In the genomic region with DNA sequence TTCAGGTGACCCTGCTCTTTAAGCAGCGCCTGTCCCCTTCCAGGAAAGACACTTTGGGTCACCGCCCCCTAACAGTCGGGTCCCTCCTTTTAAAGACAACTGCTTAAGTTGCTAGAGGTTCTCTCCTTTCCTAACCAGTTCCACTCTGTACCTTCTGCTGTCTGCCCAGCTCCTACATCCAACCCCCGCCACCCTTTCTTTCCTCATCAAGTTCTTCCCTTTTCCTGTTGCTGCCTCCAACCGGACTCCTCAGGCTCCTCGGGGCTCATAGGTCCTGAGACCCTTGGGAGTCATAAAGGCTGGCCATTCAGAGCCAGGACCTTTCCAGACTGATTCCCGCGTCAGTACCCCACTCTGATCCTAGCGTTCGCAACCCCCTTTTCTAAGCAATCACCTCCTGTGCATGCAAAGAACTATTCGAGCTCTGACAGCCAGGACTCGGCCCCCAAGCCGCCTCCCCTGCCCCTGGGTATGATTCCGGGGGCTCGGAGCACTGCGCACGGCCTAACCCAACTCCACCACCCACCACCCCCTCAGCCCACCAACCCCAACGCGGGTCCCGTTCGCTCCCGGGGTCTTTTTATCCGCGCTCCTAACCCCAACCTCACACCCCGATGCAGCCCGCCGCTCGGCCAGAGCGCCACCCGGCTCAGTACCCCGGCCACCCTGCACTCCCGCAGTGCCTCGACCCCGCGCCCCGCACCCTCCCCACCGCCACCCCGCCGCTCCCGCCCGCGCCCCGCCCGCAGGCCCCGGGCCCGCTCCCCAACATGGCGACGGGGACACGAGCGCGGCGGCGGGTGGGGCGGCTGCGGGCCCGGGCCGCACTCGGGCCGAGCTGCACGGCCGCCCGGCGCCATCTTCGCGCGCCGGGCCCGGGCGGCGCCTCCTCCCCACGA, we compare ENCODE assay signal across 8 mouse cellular contexts. TPM values are rescaled to one million over a fixed set of nuclear protein-coding genes. Genes with fewer than 3 reads are reported as not detected.
DNase-seq lines count a peak whose midpoint lies in the region; ATAC-seq and TF ChIP-seq lines count a peak whose summit lies in the region.

No protein-coding gene starts in this region.

- H3K4me3 ChIP-seq in gastrocnemius, adult 2 months: peak overlapping the region; percentile 93
- peak overlapping the region; percentile 92 for H3K4me3 ChIP-seq in hindbrain, embryonic 15.5 days

- H3K9ac ChIP-seq in hindbrain, embryonic 15.5 days: peak overlapping the region; percentile 99

- H3K9me3 ChIP-seq in hindbrain, embryonic 15.5 days: no peaks in the 10 kb centered on the region

- peak; percentile 24; the same call in 1 of the 2 replicates for ATAC-seq in frontal cortex, adult (ENCODE audit: low TSS enrichment)
- peak; percentile 67 for ATAC-seq in hindbrain, embryonic 15.5 days (ENCODE audit: low FRiP score, low read depth)
- peak; percentile 20; the same call in 1 of the 2 replicates for ATAC-seq in megakaryocyte-erythroid progenitor cell, adult 5-6 weeks (replicated peaks; ENCODE audit: low FRiP score, low TSS enrichment, poor library complexity, severe bottlenecking)

- no peak for DNase-seq in frontal cortex, postnatal 25 days (ENCODE audit: low spot score in 2 of 2)
- peak; percentile 54 to 75 for DNase-seq in cerebellum, postnatal 25 days
- peak; percentile 74 for DNase-seq in gastrocnemius, adult 2 months
- DNase-seq in left cerebral cortex, postnatal 36 days (ENCODE audit: low spot score in 2 of 2): peak; percentile 37 to 41
- DNase-seq in right cerebral cortex, postnatal 4 days: peak; percentile 53

- peak overlapping the region; percentile 89 for H3K27ac ChIP-seq in gastrocnemius, adult 2 months
- H3K27ac ChIP-seq in hindbrain, embryonic 15.5 days (replicated peaks): peak overlapping the region; percentile 96

- intact Hi-C loops in gastrocnemius, adult 2 months (cut with DNase I): no loop called here
- intact Hi-C loops in left cerebral cortex, postnatal 36 days (cut with DNase I): no loop called here

- TF ChIP-seq CTCF in gastrocnemius, adult 2 months (IDR thresholded peaks at IDR 0.05): no peak

- WGBS in hindbrain, embryonic 15.5 days: under 1% methylated on average over 58 of the region's 71 CpGs

- H3K4me1 ChIP-seq in hindbrain, embryonic 15.5 days (replicated peaks): peaks cover 36% of the 10 kb centered on the region

- H3K27me3 ChIP-seq in hindbrain, embryonic 15.5 days: no peaks in the 10 kb centered on the region

- H3K4me2 ChIP-seq in hindbrain, embryonic 15.5 days: peak overlapping the region; percentile 81

- no peaks in the 10 kb centered on the region for H3K36me3 ChIP-seq in hindbrain, embryonic 15.5 days

RNA-seq across cellular contexts. Expression of gene Ncoa6, which starts 0.8 kb away (rescaled TPM):
- 10 to 100 TPM; 16.3 to 18.7 TPM for total RNA-seq in gastrocnemius, adult 2 months (2021)
- 21.4 and 22.3 TPM in 2 replicates for polyA plus RNA-seq in hindbrain, embryonic 15.5 days (2015; fragmentation: Nextera tagmentation; extraction: Ambion mirVana)
- 10 to 100 TPM; 60.7 to 71.5 TPM for total RNA-seq in left cerebral cortex, postnatal 36 days (2021)
- 65.7 and 78.0 TPM in 2 replicates for total RNA-seq in megakaryocyte-erythroid progenitor cell, adult 5-6 weeks (2014; fragmentation: Nextera tagmentation)
- total RNA-seq in megakaryocyte-erythroid progenitor cell, adult 5-6 weeks (2017): 8.4 and 17.9 TPM in 2 replicates

RNA-seq across cellular contexts. Expression of gene Acss2, which starts 44.8 kb away (rescaled TPM):
- total RNA-seq in gastrocnemius, adult 2 months (2021): 10 to 100 TPM; 29.7 to 53.7 TPM
- polyA plus RNA-seq in hindbrain, embryonic 15.5 days (2015; fragmentation: Nextera tagmentation; extraction: Ambion mirVana): 26.9 and 28.5 TPM in 2 replicates
- total RNA-seq in left cerebral cortex, postnatal 36 days (2021): 10 to 100 TPM; 60.1 to 61.2 TPM
- total RNA-seq in megakaryocyte-erythroid progenitor cell, adult 5-6 weeks (2014; fragmentation: Nextera tagmentation): 33.7 and 36.7 TPM in 2 replicates
- total RNA-seq in megakaryocyte-erythroid progenitor cell, adult 5-6 weeks (2017): 27.4 and 37.7 TPM in 2 replicates

RNA-seq across cellular contexts. Expression of gene Ggt7, which starts 45.1 kb away (rescaled TPM):
- under 1 TPM; 0.53 to 0.71 TPM for total RNA-seq in gastrocnemius, adult 2 months (2021)
- 74.5 and 80.8 TPM in 2 replicates for polyA plus RNA-seq in hindbrain, embryonic 15.5 days (2015; fragmentation: Nextera tagmentation; extraction: Ambion mirVana)
- 100 to 1,000 TPM; 114 to 121 TPM for total RNA-seq in left cerebral cortex, postnatal 36 days (2021)
- total RNA-seq in megakaryocyte-erythroid progenitor cell, adult 5-6 weeks (2014; fragmentation: Nextera tagmentation): not detected in 2 replicates
- not detected in 2 replicates for total RNA-seq in megakaryocyte-erythroid progenitor cell, adult 5-6 weeks (2017)

Comparison
In these comparisons a context has a peak if more than half of its experiments do, and no peak if none do; other contexts are left out.
1. DNase-seq: peak in cerebellum, postnatal 25 days (2 of 2), gastrocnemius, adult 2 months (single experiment), left cerebral cortex, postnatal 36 days (2 of 2) and right cerebral cortex, postnatal 4 days (single experiment); none in frontal cortex, postnatal 25 days (0 of 2).
2. RNA of gene Ggt7, which starts 45.1 kb away (total RNA-seq): 114 to 121 TPM in left cerebral cortex, postnatal 36 days; 0.53 to 0.71 TPM in gastrocnemius, adult 2 months and not detected in megakaryocyte-erythroid progenitor cell, adult 5-6 weeks; every median in the first group is over 10 times any median in the second.
3. Peak in every context shown above with its lines, with median percentiles within 50 percentile points of each other: ATAC-seq.